Mouse (Mus musculus): ENCODE data around the gene Elof1.
A peak's percentile ranks its signal among the peaks of the same experiment; 100 is the strongest.
"Not testable (repeated sequence)": the region's sequence is repeated elsewhere in the genome, so short reads cannot be mapped to it uniquely, and the experiment has no call there.

Gene Elof1

DNA sequence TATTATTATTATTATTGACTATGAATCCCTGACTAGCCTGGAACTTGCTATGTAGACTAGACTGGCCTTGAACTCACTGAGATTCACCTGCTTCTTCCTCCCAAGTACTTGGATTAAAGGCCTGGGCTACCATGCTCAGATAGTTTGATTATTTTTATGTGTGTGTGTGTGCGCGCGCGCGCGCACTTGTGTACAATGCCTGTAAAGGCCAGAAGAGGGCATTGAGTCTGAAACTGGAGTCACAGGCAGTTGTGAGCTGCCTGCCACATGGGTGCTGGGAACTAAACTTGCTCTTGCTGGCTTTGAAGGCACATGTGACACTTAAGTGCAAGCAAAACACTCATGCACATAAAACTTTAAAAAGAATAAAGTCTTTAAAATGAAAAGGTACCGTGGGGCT lies 27.7 kb downstream of the Elof1 start:
- DNase-seq, result no peak

GRCm38 (mm10) chr9:22087034-22087618 lies 29.8 kb downstream of the Elof1 start:
- DNase-seq, result no peak

- no peak for DNase-seq
Observed at GRCm38 (mm10) chr9:22086012-22086411, 31.0 kb downstream of the Elof1 start.

DNA sequence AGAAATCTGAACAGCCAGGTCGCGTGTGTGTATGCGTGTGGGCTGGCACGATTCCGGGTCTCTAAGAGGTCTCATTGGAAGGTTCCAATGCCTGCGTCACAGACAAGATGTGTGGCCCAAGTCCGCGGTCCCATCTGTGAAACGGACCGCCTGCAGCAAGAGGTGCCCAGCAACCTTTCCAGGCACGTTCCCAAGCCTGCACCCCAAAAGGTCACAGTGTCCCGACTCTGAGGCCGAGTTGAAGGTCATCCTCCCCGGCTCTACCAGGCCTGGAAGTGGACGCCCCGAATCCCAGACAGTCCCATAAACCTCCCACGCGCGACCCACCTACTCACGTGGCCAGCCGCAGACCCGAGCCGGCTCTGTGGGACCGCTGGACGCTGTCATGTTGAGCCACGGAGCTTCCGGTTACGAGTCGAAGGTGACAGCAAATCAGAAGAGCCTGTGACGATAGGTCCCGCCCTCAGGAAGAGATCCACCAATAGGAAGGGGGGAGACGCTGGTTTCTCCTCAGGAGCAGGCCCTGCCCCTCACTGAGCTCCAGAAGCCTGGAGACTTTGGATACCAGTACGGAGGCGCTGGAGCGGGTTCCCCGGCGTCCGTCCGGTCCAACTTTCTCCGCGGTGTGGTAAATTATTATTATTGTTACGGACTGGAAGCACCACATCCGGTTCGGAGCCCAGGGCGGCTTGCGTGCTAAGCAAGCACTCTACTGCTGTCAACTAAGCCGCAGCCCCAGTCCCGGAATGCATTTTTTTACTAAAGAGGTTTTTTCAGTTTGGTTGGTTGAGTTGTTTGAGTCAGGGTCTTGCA lies 31.7 kb downstream of the Elof1 start, which contains the start of gene Ecsit:
Gene Ecsit (minus strand): TSS at position 417 of the 813 bp plus-strand sequence.
- DNase-seq, result peak; percentile 94

- no peak for DNase-seq
Observed at GRCm38 (mm10) chr9:22084667-22085021, 32.3 kb downstream of the Elof1 start.

DNA sequence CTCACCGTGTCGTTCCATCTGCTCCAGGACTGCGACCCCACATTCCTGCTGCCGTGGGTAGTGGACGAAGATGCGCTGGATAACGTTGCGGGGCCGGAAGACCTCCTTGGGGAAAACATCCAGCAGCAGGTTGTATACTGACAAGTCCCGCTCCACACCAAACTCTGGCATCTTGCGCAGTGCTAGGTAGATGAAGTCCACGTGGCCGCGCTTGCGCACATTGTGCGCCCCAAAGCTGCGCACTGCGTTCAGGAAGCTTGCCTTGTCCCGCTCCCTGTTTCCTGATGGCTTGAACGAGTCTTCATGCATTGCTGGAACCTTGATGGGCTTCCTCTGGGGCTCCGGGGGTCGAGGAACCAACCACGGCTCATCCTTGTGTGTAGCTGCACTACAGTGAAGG lies 40.7 kb downstream of the Elof1 start:
- DNase-seq, result no peak

DNA sequence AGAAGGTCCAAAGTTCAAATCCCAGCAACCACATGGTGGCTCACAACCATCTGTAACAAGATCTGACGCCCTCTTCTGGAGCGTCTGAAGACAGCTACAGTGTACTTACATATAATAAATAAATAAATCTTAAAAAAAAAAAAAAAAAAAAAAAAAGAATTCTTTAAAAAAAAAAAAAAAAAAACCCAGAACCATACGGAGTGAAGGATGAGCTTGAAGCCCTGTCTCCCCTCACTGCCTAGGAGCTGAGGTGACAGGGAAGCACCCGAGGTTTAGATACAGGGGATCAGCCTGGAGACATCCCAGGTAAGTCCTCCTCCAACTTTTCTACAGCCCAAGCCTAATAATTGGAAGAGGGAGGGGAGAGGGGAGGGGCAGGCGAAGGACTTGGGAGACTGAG lies 41.2 kb downstream of the Elof1 start:
- not testable (repeated sequence) for DNase-seq

GRCm38 (mm10) chr9:22072276-22072675 lies 44.7 kb downstream of the Elof1 start:
- no peak for DNase-seq

- peak; percentile 96 for DNase-seq
Observed at GRCm38 (mm10) chr9:22070791-22071573, 46.0 kb downstream of the Elof1 start, which contains the start of the genes Gm49318 and Zfp653. Gene Gm49318, minus strand, starts transcription at chr9:22071259. Gene Zfp653, minus strand, starts transcription at chr9:22071376.

DNA sequence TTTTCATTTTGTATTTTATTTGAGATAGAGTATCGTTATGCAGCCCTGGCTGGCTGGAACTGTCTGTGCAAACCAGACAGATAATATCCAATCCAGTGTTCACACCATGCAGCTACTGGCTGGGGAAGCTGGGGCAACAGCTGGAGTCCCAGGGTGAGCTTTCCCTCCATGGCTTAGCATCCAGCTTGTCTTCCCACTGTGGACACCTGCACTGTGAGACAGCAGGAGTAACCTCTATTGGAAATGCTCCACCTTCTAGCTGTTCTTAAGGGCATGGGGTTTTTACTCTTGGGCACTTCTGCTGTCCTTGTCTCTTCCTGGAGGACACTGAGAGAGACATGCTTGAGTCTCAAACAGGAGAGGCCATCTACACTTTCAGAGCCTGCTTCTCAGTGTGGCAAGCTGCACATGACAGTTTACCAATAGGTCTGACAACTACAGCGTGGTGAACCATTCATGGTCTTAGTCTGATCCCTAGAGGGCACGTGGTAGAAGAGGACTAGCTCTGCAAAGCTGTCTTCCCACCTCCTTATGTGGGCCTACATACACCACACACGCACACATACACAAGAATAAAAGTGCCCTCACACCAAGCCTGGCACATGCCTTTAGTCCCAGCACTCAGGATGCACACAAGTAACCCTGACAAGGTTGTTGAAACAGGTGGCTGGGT lies 47.0 kb downstream of the Elof1 start:
- DNase-seq, result no peak

DNA sequence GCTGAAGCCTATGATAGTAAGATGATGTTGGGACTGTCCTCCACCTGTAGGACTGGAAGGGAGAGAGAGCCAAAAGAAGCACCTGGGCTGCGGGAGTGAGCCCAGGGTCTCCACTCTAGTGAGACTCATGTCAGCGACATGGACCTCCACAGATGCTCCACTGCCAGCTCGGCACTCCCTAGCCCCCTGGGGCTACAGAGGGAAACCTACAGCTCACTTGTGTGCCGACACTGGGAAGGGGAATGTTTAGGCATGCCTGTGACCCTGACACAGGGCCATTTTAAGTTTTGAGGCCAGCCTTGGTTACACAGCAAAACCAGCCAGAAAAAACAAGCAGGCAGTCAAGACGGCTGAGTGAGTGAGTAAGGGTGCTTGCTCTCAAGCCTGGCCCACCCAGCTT lies 49.8 kb downstream of the Elof1 start:
- DNase-seq, result no peak

- peak; percentile 65 for DNase-seq
Observed at GRCm38 (mm10) chr9:22066433-22066832, 50.5 kb downstream of the Elof1 start.

DNA sequence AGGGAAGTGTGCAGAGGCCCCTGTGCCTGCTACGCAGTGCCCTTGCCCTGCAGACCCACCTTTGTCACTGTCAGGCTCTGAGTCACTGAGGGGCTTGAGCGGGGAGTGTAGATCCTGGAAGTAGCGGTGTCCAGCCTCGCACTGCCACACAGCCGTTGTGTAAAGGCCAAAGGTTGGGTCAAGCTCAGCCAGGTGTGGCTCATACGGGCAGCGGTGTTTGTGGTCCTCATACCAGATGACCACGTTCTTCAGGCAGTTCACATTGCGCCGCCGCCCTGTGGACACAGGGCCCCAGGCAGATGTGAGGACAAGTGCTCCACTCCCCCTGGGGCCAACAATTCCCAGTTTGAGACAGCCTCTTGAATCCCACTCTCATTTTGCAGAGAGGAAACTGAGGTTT lies 51.3 kb downstream of the Elof1 start:
- DNase-seq, result no peak

DNA sequence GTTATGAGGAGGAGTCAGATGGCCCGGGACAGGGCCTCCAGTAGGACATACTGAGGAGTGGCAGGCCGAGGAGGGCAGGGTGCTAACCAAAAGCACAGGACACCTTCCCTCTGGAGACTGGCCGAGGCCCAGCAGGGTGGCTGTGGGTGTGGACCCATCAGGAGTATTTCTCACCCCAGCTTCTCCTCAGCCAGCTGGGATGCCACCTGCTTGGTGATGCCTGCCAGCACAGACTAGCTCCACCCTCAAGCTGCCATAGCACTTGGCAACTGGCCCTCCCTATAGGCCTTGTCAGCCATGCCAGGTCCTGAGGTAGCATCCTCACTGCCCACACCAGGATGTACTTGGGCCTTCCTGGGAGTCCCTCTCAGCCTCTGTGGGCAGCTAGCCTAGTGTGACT lies 52.6 kb downstream of the Elof1 start:
- DNase-seq, result peak; percentile 89
